Mouse (Mus musculus) ES-E14 (cell line): ENCODE data around the gene Astn1. TPM values are rescaled to one million over a fixed set of nuclear protein-coding genes. Genes with fewer than 3 reads are reported as not detected.

Source experiments
- DNase-seq: peaks from one replicate; pipeline ENCODE4 v3.0.0-alpha.2; 2013; ENCODE audit warnings: low read depth, low spot score
- H3K27ac ChIP-seq: 2 replicates; pipeline ENCODE4 v1.5.1; 2012; ENCODE audit warnings: low read depth, mild to moderate bottlenecking, low read length, moderate library complexity, mixed read lengths; ENCODE audit not compliant: poor library complexity, insufficient read depth, severe bottlenecking
- H3K36me3 ChIP-seq: 2 replicates; pipeline ENCODE4 v1.6.1; 2012; ENCODE audit warnings: mild to moderate bottlenecking, low read length, moderate library complexity, mixed read lengths; ENCODE audit not compliant: control insufficient read depth, poor library complexity, insufficient read depth, severe bottlenecking
- H3K4me1 ChIP-seq, 2 experiments: fragments of 150-350 bp in 1 of 2; sonication (generic) in 1 of 2; 2 replicates each; pipeline ENCODE4 v1.6.1; 2012; ENCODE audit warnings: low read length in 2 of 2, mild to moderate bottlenecking in 1 of 2, mixed read lengths in 1 of 2; ENCODE audit not compliant: control insufficient read depth in 2 of 2, insufficient read depth in 2 of 2, poor library complexity in 1 of 2
- H3K4me3 ChIP-seq, 2 experiments: fragments of 150-350 bp in 1 of 2; sonication (generic) in 1 of 2; 2 replicates each; pipeline ENCODE4 v1.5.1; 2012; ENCODE audit warnings: low read length in 2 of 2, low read depth in 1 of 2, mild to moderate bottlenecking in 1 of 2, mixed read lengths in 1 of 2; ENCODE audit not compliant: insufficient read depth in 1 of 2, poor library complexity in 1 of 2, severe bottlenecking in 1 of 2
- H3K9ac ChIP-seq: 2 replicates; pipeline ENCODE4 v1.6.1; 2012; ENCODE audit warnings: low read depth, mild to moderate bottlenecking, low read length, mixed read lengths; ENCODE audit not compliant: poor library complexity, insufficient read depth, severe bottlenecking
- H3K9me3 ChIP-seq: fragments of 150-350 bp; sonication (generic); 2 replicates; pipeline ENCODE4 v1.6.1; 2012; ENCODE audit warnings: low read depth, mild to moderate bottlenecking, low read length; ENCODE audit not compliant: control insufficient read depth, insufficient read depth
- CHD2 ChIP-seq: IDR thresholded peaks from 2 replicates; pipeline ENCODE4 v1.6.1; 2014; ENCODE audit warnings: mild to moderate bottlenecking, low read depth, low read length, inconsistent platforms
- HCFC1 ChIP-seq: IDR thresholded peaks from 2 replicates; pipeline ENCODE4 v1.6.1; 2012; ENCODE audit warnings: low read length, inconsistent platforms, borderline replicate concordance; ENCODE audit not compliant: insufficient read depth
- MAFK ChIP-seq: IDR thresholded peaks from 2 replicates; pipeline ENCODE4 v1.6.1; 2014; ENCODE audit warnings: mild to moderate bottlenecking, low read depth, low read length, inconsistent platforms; ENCODE audit not compliant: insufficient read depth
- ZC3H11A ChIP-seq: IDR thresholded peaks from 2 replicates; pipeline ENCODE4 v1.6.1; 2012; ENCODE audit warnings: low read depth, mild to moderate bottlenecking, inconsistent platforms, low read length, borderline replicate concordance
- ZNF384 ChIP-seq: IDR thresholded peaks from 2 replicates; pipeline ENCODE4 v1.6.1; 2012; ENCODE audit warnings: low read depth, low read length, inconsistent platforms
- in situ Hi-C, 2 experiments: fragments of 600-800 bp; cut with MboI; formaldehyde crosslinking; loops; one replicate each; pipeline ENCODE4 v1.15.1; 2025; ENCODE audit warnings: low sequenced_read_pairs in 2 of 2, inconsistent platforms in 1 of 2; ENCODE audit not compliant: unreplicated experiment in 2 of 2
- total RNA-seq: library from RNA; depleted of rRNA; stranded (reverse); fragments of 300-350 nt; gene quantifications from 2 replicates; pipeline ENCODE4 v1.2.3, GENCODE M21; 2012

Gene Astn1
- total RNA-seq, 1 experiment, result 0.85 TPM

GRCm38 (mm10) chr1:158509112-158509855, 147.2 kb downstream of the Astn1 start:
- no peak for DNase-seq
- no peak for TF ChIP-seq ZNF384
- TF ChIP-seq MAFK, result no peak
- TF ChIP-seq ZC3H11A, result no peak
- TF ChIP-seq HCFC1, result no peak
- no peak for TF ChIP-seq CHD2
- Histone ChIP-seq H3K9ac (no peak overlapping the region), H3K4me3 (no peak overlapping the region), H3K36me3 (no peaks in the 10 kb centered on the region), H3K4me1 (no peaks in the 10 kb centered on the region), H3K27ac (no peak overlapping the region), H3K9me3 (no peaks in the 10 kb centered on the region)
- in situ Hi-C loops, result no loop called here

DNA sequence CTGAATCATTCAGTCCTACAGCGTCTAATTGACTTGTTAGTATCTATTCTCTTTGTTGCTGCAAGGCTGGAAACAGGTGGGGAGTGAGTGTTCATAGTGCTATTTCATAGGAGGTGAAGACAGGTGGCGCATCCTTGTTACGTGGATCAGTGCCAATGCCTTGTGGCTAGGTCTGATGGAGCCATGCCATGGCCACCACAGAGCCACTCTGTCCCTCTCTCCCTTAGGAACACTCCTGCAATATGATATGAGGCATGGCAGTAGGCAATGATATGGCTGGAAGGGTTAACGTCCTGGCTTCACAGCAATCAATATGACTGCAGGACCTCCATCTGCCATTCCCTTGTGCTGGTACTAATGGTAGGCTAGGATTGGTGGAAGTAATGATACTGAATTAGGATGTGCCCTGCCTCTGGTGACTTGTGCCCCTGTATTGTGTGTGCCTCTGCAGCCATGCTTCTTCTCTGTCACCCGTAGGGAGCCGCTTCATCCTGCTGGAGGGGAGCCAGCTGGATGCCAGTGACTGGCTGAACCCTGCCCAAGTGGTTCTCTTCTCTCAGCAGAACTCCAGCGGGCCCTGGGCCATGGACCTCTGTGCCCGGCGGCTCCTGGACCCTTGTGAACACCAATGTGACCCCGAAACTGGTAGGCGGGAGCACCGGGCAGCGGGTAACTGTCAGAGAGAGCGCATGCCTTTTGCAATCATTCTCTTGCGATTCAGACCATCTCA, 148.6 kb downstream of the Astn1 start:
- Histone ChIP-seq H3K36me3 (no peaks in the 10 kb centered on the region), H3K9ac (no peak overlapping the region), H3K27ac (no peak overlapping the region), H3K9me3 (no peaks in the 10 kb centered on the region), H3K4me1 (no peaks in the 10 kb centered on the region), H3K4me3 (no peak overlapping the region)
- DNase-seq, result no peak
- in situ Hi-C loops, result no loop called here
- TF ChIP-seq HCFC1 (no peak), ZNF384 (no peak)

GRCm38 (mm10) chr1:158512089-158512488, 150.0 kb downstream of the Astn1 start:
- no peak for DNase-seq
- no peak overlapping the region for H3K9ac ChIP-seq
- TF ChIP-seq HCFC1 (no peak), CHD2 (no peak), ZC3H11A (no peak), ZNF384 (no peak), MAFK (no peak)
- no peak overlapping the region for H3K4me3 ChIP-seq
- H3K27ac ChIP-seq, result no peak overlapping the region
- no peaks in the 10 kb centered on the region for H3K4me1 ChIP-seq
- H3K9me3 ChIP-seq, result no peaks in the 10 kb centered on the region
- H3K36me3 ChIP-seq, result no peaks in the 10 kb centered on the region
- in situ Hi-C loops, result no loop called here

- in situ Hi-C loops, result no loop called here
- DNase-seq, result no peak
- TF ChIP-seq ZC3H11A (no peak), CHD2 (no peak), ZNF384 (no peak), HCFC1 (no peak), MAFK (no peak)
- Histone ChIP-seq H3K27ac (no peak overlapping the region), H3K9me3 (no peaks in the 10 kb centered on the region), H3K4me1 (no peaks in the 10 kb centered on the region), H3K9ac (no peak overlapping the region), H3K36me3 (no peaks in the 10 kb centered on the region), H3K4me3 (no peak overlapping the region)
Measured at GRCm38 (mm10) chr1:158512636-158513035, 150.6 kb downstream of the Astn1 start.
